Mouse (Mus musculus): ENCODE data around the gene Acap1. TPM values are rescaled to one million over a fixed set of nuclear protein-coding genes. Genes with fewer than 3 reads are reported as not detected.

Acap1 gene
- polyA plus RNA-seq, 1 experiment from 2014 or later: 2.1 TPM

DNA sequence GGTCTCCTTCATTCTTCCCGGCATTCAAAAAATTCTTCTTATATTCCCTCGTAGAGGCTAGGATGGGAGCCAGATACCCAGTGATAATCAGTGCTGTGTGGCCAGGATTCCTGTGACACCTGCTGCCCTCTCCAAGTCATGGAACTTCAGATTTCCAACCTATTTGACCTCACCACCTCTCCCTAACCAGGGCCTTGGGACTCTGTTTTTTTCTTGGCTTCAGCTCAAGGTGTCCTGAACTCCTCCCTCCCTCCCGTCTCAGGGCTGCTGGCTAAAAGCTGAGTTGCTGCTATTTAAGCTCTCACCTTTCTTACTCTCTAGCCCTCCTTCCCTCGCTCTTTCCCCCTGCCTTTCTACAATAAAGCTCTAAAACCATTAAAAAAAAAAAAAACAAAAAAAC, 4.5 kb upstream of the Acap1 start:
- peak overlapping the region; percentile 99 for H3K4me2 ChIP-seq (ENCODE audit: low read depth, low read length)
- H3K4me1 ChIP-seq (replicated peaks; ENCODE audit: control insufficient read depth, insufficient read depth, low read length): peaks cover 19% of the 10 kb centered on the region
- ATAC-seq (ENCODE audit: low read depth): no peak
- 19% methylated on average over 4 of the region's 4 CpGs for WGBS
- H3K36me3 ChIP-seq (ENCODE audit: control insufficient read depth, insufficient read depth, low read length): peaks cover 8% of the 10 kb centered on the region
- no peaks in the 10 kb centered on the region for H3K27me3 ChIP-seq (ENCODE audit: control insufficient read depth, insufficient read depth, low read depth, low read length)
- peak overlapping the region; percentile 99 for H3K27ac ChIP-seq (ENCODE audit: low read length)
- H3K9ac ChIP-seq (ENCODE audit: low read length): peak overlapping the region; percentile 95
- H3K9me3 ChIP-seq (ENCODE audit: control insufficient read depth, low read length): no peaks in the 10 kb centered on the region
- H3K4me3 ChIP-seq (ENCODE audit: low read length): peak overlapping the region; percentile 81

DNA sequence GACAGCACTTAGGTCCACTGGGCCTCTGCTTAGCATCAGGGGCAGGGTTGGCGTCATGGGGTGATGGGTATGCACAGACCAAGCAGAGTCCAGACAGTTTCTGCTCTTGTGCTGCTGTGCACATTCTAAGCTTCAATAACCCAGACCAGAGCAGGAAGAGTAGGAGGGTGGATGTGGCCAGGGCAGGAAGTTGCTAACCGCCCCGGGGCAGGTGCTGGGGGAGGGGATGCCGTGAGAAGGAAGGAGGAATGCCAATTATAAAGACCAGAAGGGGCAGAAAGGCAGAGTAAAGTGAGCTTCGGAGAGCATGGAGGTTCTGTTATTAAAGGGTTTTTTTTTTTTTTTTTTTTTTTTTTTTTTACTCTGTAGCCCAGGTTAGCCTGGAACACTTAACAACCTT, 668 bp downstream of the Acap1 start:
- Histone ChIP-seq H3K36me3 (ENCODE audit: control insufficient read depth, insufficient read depth, low read length) (no peaks in the 10 kb centered on the region), H3K4me3 (ENCODE audit: low read length) (no peak overlapping the region), H3K9ac (ENCODE audit: low read length) (no peak overlapping the region), H3K27ac (ENCODE audit: low read length) (no peak overlapping the region), H3K4me1 (replicated peaks; ENCODE audit: control insufficient read depth, insufficient read depth, low read length) (peaks cover 14% of the 10 kb centered on the region), H3K9me3 (ENCODE audit: control insufficient read depth, low read length) (no peaks in the 10 kb centered on the region), H3K27me3 (ENCODE audit: control insufficient read depth, insufficient read depth, low read depth, low read length) (no peaks in the 10 kb centered on the region), H3K4me2 (ENCODE audit: low read depth, low read length) (no peak overlapping the region)
- WGBS: 63% methylated on average over 5 of the region's 5 CpGs
- ATAC-seq (ENCODE audit: low read depth): 0 out of 2 replicates have a peak, but pooled peaks have one; percentile 30

DNA sequence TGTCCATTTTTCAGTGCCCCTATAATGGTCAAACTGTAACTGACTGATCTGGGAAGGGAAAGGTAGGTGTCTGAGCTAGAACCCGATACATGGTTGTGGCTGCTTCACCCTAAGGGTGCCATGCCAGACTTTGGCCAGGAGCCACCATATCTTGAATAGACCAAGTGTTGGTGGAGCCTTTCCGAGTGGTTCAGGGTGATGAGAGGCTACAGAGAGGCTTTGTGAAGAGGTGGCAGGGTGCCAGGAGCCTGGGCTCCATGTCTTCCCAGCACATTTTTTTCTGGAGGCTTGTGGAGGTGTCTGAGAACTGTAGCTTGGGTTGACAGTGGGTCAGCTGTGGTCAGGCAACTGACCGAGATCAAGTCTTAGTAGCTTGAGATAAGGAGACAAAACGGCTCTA, 3.9 kb downstream of the Acap1 start:
- Histone ChIP-seq H3K27ac (ENCODE audit: low read length) (no peak overlapping the region), H3K4me1 (replicated peaks; ENCODE audit: control insufficient read depth, insufficient read depth, low read length) (peaks cover 8% of the 10 kb centered on the region), H3K36me3 (ENCODE audit: control insufficient read depth, insufficient read depth, low read length) (no peaks in the 10 kb centered on the region), H3K9me3 (ENCODE audit: control insufficient read depth, low read length) (no peaks in the 10 kb centered on the region), H3K4me3 (ENCODE audit: low read length) (no peak overlapping the region), H3K27me3 (ENCODE audit: control insufficient read depth, insufficient read depth, low read depth, low read length) (no peaks in the 10 kb centered on the region), H3K4me2 (ENCODE audit: low read depth, low read length) (no peak overlapping the region), H3K9ac (ENCODE audit: low read length) (no peak overlapping the region)
- WGBS: 34% methylated on average over 4 of the region's 4 CpGs
- ATAC-seq (ENCODE audit: low read depth): peak; percentile 53; the same call in 1 of the 2 replicates

DNA sequence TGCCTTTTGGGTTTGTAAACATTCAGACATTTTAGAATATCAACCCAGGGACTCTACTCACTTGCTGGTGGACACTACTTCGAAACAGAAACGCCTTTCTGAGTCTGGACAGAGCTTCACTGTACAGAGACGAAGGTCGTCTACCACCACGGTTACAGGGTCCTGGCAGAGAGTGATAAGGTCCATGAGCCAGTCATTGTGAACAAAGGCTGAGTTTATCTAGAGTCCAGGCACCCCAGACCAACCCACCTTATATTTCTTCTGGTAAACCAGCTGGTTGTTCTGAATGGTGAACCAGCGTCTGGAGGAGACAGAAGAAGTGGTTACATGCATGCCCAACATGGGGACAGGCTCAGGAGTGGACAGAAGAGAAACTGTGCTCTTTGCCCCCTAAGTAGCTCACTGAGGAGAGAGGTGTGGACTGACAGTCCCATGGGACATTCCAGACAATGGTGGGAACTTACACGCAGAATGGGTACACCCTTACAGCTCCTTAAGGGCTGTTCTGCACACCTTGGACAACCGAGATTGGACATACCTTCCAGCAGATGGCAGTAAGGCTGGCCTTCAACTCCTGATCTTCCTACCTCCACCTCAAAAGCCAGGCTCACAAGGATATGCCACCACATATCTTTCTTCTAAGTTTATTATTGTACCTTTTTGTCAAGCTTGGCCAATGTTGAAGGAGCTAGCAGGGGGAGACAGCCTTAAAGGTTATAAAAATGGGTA, 8.3 kb downstream of the Acap1 start:
- H3K4me2 ChIP-seq (ENCODE audit: low read depth, low read length): no peak overlapping the region
- WGBS: 53% methylated on average over 8 of the region's 8 CpGs
- peak; percentile 18; the same call in 1 of the 2 replicates for ATAC-seq (ENCODE audit: low read depth)

DNA sequence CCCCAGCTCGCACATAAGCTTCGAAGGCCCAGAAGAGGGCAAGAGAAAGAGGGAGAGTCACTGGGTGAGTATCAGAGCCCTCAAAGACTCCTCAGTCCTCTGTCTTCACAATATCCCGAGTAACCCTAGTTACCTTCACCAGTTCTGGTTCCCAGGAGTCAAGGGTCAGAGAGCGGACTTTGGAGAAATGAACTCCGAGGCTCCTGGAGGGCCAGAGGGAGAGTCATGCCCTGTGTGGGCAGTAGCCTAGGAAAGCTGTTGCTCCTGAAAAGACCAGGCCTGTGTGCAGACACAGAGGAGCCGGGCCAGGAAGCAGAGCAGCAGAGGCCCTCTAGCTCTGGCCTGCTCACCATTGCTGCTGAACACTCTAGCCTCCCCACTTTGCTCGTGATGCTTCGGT, 10.7 kb downstream of the Acap1 start:
- peak overlapping the region; percentile 66 for H3K27ac ChIP-seq (ENCODE audit: low read length)
- H3K9ac ChIP-seq (ENCODE audit: low read length): no peak overlapping the region
- H3K4me1 ChIP-seq (replicated peaks; ENCODE audit: control insufficient read depth, insufficient read depth, low read length): peaks cover 15% of the 10 kb centered on the region
- H3K36me3 ChIP-seq (ENCODE audit: control insufficient read depth, insufficient read depth, low read length): no peaks in the 10 kb centered on the region
- H3K9me3 ChIP-seq (ENCODE audit: control insufficient read depth, low read length): no peaks in the 10 kb centered on the region
- H3K27me3 ChIP-seq (ENCODE audit: control insufficient read depth, insufficient read depth, low read depth, low read length): no peaks in the 10 kb centered on the region
- H3K4me3 ChIP-seq (ENCODE audit: low read length): no peak overlapping the region
- peak overlapping the region; percentile 25 for H3K4me2 ChIP-seq (ENCODE audit: low read depth, low read length)
- 64% methylated on average over 8 of the region's 8 CpGs for WGBS
- ATAC-seq (ENCODE audit: low read depth): no peak

More for the DNA sequence above, 8.3 kb downstream of the Acap1 start:
- Histone ChIP-seq H3K9me3 (ENCODE audit: control insufficient read depth, low read length) (no peaks in the 10 kb centered on the region), H3K4me3 (ENCODE audit: low read length) (no peak overlapping the region), H3K36me3 (ENCODE audit: control insufficient read depth, insufficient read depth, low read length) (no peaks in the 10 kb centered on the region), H3K4me1 (replicated peaks; ENCODE audit: control insufficient read depth, insufficient read depth, low read length) (peaks cover 11% of the 10 kb centered on the region), H3K9ac (ENCODE audit: low read length) (no peak overlapping the region), H3K27ac (ENCODE audit: low read length) (no peak overlapping the region), H3K27me3 (ENCODE audit: control insufficient read depth, insufficient read depth, low read depth, low read length) (no peaks in the 10 kb centered on the region)

DNA sequence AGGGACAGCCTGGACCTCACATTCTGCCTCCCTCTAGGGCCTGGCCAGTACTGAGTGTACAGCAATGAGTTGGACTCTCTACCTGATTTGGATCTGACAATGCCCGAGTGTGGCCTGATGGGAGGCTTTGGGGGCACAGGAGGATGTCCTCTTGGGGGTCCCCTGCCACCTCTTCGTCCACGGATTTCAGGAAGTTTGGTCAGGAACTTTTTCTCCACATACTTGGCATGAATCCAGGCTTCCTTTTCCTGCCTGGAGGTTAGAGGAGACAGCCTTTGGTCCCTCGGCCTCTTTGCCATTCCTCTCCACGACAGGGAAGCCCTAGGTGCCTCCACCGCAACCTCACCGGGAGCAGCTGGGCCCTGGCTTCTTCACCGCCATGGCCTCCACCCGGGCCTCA, 11.1 kb downstream of the Acap1 start:
- Histone ChIP-seq H3K36me3 (ENCODE audit: control insufficient read depth, insufficient read depth, low read length) (no peaks in the 10 kb centered on the region), H3K4me1 (replicated peaks; ENCODE audit: control insufficient read depth, insufficient read depth, low read length) (peaks cover 19% of the 10 kb centered on the region), H3K27me3 (ENCODE audit: control insufficient read depth, insufficient read depth, low read depth, low read length) (no peaks in the 10 kb centered on the region), H3K9me3 (ENCODE audit: control insufficient read depth, low read length) (no peaks in the 10 kb centered on the region), H3K4me3 (ENCODE audit: low read length) (no peak overlapping the region), H3K9ac (ENCODE audit: low read length) (no peak overlapping the region), H3K4me2 (ENCODE audit: low read depth, low read length) (peak overlapping the region; percentile 25), H3K27ac (ENCODE audit: low read length) (peak overlapping the region; percentile 66)
- ATAC-seq (ENCODE audit: low read depth): no peak
- 51% methylated on average over 9 of the region's 9 CpGs for WGBS

DNA sequence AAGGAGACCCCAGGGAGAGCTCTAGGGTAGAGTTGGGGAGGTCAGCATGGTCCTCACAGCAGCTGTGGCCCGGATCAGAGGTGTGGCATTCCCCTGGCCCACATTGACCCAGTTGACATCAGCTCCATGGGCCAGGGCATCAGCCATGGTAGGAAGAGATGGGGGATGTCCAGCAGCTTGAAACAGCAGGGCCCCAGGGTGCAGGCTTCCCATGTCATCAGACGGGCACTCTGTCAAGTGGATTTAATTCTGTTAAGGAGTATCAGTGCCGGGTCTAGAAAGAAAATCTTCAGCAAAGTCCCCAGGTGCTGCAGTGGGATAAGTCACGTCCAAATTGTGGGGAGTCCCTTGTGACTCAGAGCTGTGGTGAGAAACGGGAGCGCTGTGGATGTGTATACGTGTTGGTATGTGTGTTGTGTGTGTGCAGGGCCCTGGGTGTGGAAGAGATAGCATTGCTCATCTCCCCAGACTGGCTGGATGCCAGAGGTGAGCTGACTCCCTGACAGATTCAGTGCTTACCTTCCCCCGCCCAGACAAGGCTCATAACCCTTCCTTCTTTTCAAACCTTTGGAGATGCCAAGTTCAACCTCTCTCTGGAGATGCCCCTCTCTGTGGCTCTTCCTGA, 11.7 kb downstream of the Acap1 start:
- no peak overlapping the region for H3K9ac ChIP-seq (ENCODE audit: low read length)
- H3K36me3 ChIP-seq (ENCODE audit: control insufficient read depth, insufficient read depth, low read length): no peaks in the 10 kb centered on the region
- H3K9me3 ChIP-seq (ENCODE audit: control insufficient read depth, low read length): no peaks in the 10 kb centered on the region
- H3K4me1 ChIP-seq (replicated peaks; ENCODE audit: control insufficient read depth, insufficient read depth, low read length): peaks cover 25% of the 10 kb centered on the region
- H3K27me3 ChIP-seq (ENCODE audit: control insufficient read depth, insufficient read depth, low read depth, low read length): no peaks in the 10 kb centered on the region
- H3K27ac ChIP-seq (ENCODE audit: low read length): no peak overlapping the region
- 80% methylated on average over 8 of the region's 8 CpGs for WGBS
- no peak for ATAC-seq (ENCODE audit: low read depth)
- H3K4me3 ChIP-seq (ENCODE audit: low read length): no peak overlapping the region
- H3K4me2 ChIP-seq (ENCODE audit: low read depth, low read length): no peak overlapping the region

DNA sequence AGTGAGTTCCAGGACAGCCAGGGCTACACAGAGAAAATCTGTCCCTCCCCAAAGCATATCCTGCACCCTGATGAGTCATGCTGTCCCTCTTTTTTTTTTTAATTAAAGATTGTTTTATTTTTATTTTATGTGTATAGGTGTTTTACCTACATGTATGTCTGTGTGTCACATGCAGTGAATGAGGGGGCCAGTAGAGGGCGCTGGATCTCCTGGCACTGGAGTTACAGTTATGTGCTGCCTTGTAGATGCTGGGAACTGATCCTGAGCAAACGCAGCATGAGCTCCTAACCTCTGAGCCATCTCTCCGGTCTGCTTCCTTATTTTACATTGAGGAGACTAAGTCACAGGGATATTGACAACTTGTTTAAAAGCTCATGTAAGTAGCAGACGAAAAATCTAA, 12.3 kb downstream of the Acap1 start:
- WGBS: 64% methylated on average over 4 of the region's 4 CpGs
- Histone ChIP-seq H3K4me1 (replicated peaks; ENCODE audit: control insufficient read depth, insufficient read depth, low read length) (peaks cover 28% of the 10 kb centered on the region), H3K36me3 (ENCODE audit: control insufficient read depth, insufficient read depth, low read length) (no peaks in the 10 kb centered on the region), H3K27ac (ENCODE audit: low read length) (no peak overlapping the region), H3K9me3 (ENCODE audit: control insufficient read depth, low read length) (no peaks in the 10 kb centered on the region), H3K4me3 (ENCODE audit: low read length) (no peak overlapping the region), H3K4me2 (ENCODE audit: low read depth, low read length) (no peak overlapping the region), H3K9ac (ENCODE audit: low read length) (no peak overlapping the region), H3K27me3 (ENCODE audit: control insufficient read depth, insufficient read depth, low read depth, low read length) (no peaks in the 10 kb centered on the region)
- ATAC-seq (ENCODE audit: low read depth): no peak

DNA sequence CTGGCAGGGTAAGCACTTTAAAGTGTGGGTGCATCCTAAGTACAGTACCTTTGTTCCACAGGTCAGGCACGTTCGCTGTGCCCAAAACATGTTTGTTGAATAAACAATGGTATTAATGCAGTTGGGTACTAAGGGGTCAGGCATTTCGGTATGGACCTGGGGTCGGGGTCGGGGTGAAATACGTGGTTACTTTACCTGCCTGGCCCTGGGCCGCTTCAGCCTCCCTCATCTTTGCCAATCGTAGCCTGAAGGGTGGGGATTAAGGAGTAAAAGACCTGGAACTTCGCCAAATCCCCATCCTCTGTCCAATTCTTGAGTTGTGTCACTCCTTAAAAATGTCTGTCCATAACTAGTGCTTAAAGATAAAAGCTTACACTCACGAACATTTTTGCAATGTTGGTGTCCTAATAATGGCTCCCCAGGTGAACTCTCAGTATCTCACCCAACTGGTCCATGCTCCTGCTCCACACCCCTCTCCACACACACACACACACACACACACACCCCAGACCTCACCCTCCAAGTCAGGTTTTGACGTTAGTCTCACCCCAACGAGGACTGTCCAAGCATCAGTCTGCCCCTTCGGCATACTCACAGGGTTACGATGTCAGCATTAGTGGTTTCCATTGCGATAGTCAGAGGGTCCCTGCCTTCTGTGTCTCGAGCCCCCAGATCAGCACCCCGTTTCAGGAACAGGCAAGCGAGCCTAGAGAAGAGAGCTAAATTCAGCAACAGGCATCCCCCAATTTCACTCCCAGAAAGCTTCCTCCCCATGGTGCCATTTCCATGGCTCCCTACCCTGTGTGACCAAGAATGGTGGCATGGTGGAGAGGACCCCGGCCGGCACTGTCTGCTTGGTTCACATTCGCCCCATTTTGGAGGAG, 13.3 kb downstream of the Acap1 start:
- no peak for ATAC-seq (ENCODE audit: low read depth)
- peak overlapping the region; percentile 95 for H3K27ac ChIP-seq (ENCODE audit: low read length)
- no peaks in the 10 kb centered on the region for H3K27me3 ChIP-seq (ENCODE audit: control insufficient read depth, insufficient read depth, low read depth, low read length)
- no peaks in the 10 kb centered on the region for H3K9me3 ChIP-seq (ENCODE audit: control insufficient read depth, low read length)
- peak overlapping the region; percentile 87 for H3K4me2 ChIP-seq (ENCODE audit: low read depth, low read length)
- H3K4me1 ChIP-seq (replicated peaks; ENCODE audit: control insufficient read depth, insufficient read depth, low read length): peaks cover 38% of the 10 kb centered on the region
- WGBS: 52% methylated on average over 21 of the region's 21 CpGs
- H3K9ac ChIP-seq (ENCODE audit: low read length): peak overlapping the region; percentile 76
- peak overlapping the region; percentile 62 for H3K4me3 ChIP-seq (ENCODE audit: low read length)
- no peaks in the 10 kb centered on the region for H3K36me3 ChIP-seq (ENCODE audit: control insufficient read depth, insufficient read depth, low read length)

Data from lung, embryonic 16.5 days (tissue).